Mouse (Mus musculus) cortical plate, adult 2 months (tissue): ENCODE results near the gene Cep95. TPM values are rescaled to one million over a fixed set of nuclear protein-coding genes. Genes with fewer than 3 reads are reported as not detected.

Experiments
- H3K27ac ChIP-seq: fragments of 200-500 bp; 2 replicates; pipeline ENCODE4 v1.5.1; 2012; ENCODE audit warnings: low read length, control low read depth, inconsistent platforms; ENCODE audit not compliant: insufficient read depth
- H3K4me1 ChIP-seq: fragments of 200-500 bp; 2 replicates; pipeline ENCODE4 v1.6.1; 2011; ENCODE audit warnings: low read length; ENCODE audit not compliant: control insufficient read depth, insufficient read depth
- H3K4me3 ChIP-seq: fragments of 200-500 bp; 2 replicates; pipeline ENCODE4 v1.5.1; 2011; ENCODE audit warnings: mild to moderate bottlenecking, low read length, control low read depth; ENCODE audit not compliant: insufficient read depth
- CTCF ChIP-seq: fragments of 200-500 bp; IDR thresholded peaks from 2 replicates; pipeline ENCODE4 v1.5.1; 2011; ENCODE audit warnings: mild to moderate bottlenecking, control low read depth, low read length; ENCODE audit not compliant: insufficient read depth; ENCODE audit errors: extremely low read depth
- POLR2A ChIP-seq: fragments of 200-500 bp; IDR thresholded peaks from 2 replicates; pipeline ENCODE4 v1.6.1; 2011; ENCODE audit warnings: mild to moderate bottlenecking, low read length, control low read depth; ENCODE audit not compliant: insufficient read depth; ENCODE audit errors: extremely low read depth
- polyA plus RNA-seq: library from polyadenylated mRNA; depleted of rRNA; stranded (reverse); fragments of >200 nt; gene quantifications from 2 replicates; pipeline ENCODE4 v1.2.3, GENCODE M21; 2012; rRNA removed

The Cep95 gene
- polyA plus RNA-seq, 1 experiment: 15.5 TPM

GRCm38 (mm10) chr11:106820252-106820651 is 31.2 kb downstream of the Cep95 start:
- H3K4me3 ChIP-seq: no peak overlapping the region
- H3K27ac ChIP-seq: no peak overlapping the region
- peaks cover 22% of the 10 kb centered on the region for H3K4me1 ChIP-seq
- TF ChIP-seq CTCF (no peak), POLR2A (no peak)

GRCm38 (mm10) chr11:106820972-106821371 is 31.9 kb downstream of the Cep95 start:
- Histone ChIP-seq H3K27ac (no peak overlapping the region), H3K4me3 (no peak overlapping the region), H3K4me1 (peaks cover 18% of the 10 kb centered on the region)
- no peak for TF ChIP-seq CTCF
- no peak for TF ChIP-seq POLR2A

- H3K4me1 ChIP-seq: peaks cover 18% of the 10 kb centered on the region
- TF ChIP-seq POLR2A: no peak
- no peak for TF ChIP-seq CTCF
- no peak overlapping the region for H3K4me3 ChIP-seq
- no peak overlapping the region for H3K27ac ChIP-seq
These were observed 32.3 kb downstream of the Cep95 start for GRCm38 (mm10) chr11:106821397-106821796.

- TF ChIP-seq POLR2A: no peak
- TF ChIP-seq CTCF: no peak
- Histone ChIP-seq H3K4me3 (no peak overlapping the region), H3K4me1 (peaks cover 17% of the 10 kb centered on the region), H3K27ac (peak overlapping the region; percentile 12; the same call in 1 of the 2 replicates)
These were observed 33.4 kb downstream of the Cep95 start for GRCm38 (mm10) chr11:106822491-106822890.

GRCm38 (mm10) chr11:106822911-106823310 is 33.9 kb downstream of the Cep95 start:
- H3K4me1 ChIP-seq: peaks cover 15% of the 10 kb centered on the region
- H3K4me3 ChIP-seq: no peak overlapping the region
- peak overlapping the region; percentile 12; the same call in 1 of the 2 replicates for H3K27ac ChIP-seq
- TF ChIP-seq CTCF (no peak), POLR2A (no peak)

- TF ChIP-seq CTCF (no peak), POLR2A (no peak)
- peaks cover 14% of the 10 kb centered on the region for H3K4me1 ChIP-seq
- 0 out of 2 replicates have a peak overlapping the region, but pooled peaks have one; percentile 48 for H3K27ac ChIP-seq
- H3K4me3 ChIP-seq: no peak overlapping the region
These were observed 34.7 kb downstream of the Cep95 start for GRCm38 (mm10) chr11:106823741-106824140.

- no peak for TF ChIP-seq POLR2A
- no peak for TF ChIP-seq CTCF
- H3K27ac ChIP-seq: 0 out of 2 replicates have a peak overlapping the region, but pooled peaks have one; percentile 48
These were observed 35.4 kb downstream of the Cep95 start for GRCm38 (mm10) chr11:106824403-106824802.

GRCm38 (mm10) chr11:106828079-106828478 is 39.0 kb downstream of the Cep95 start:
- TF ChIP-seq CTCF: no peak
- Histone ChIP-seq H3K4me3 (no peak overlapping the region), H3K4me1 (peaks cover 3% of the 10 kb centered on the region; the same call in 1 of the 2 replicates), H3K27ac (no peak overlapping the region)

More at GRCm38 (mm10) chr11:106824403-106824802, 35.4 kb downstream of the Cep95 start:
- Histone ChIP-seq H3K4me1 (peaks cover 12% of the 10 kb centered on the region), H3K4me3 (no peak overlapping the region)

GRCm38 (mm10) chr11:106842002-106842401 is 53.0 kb downstream of the Cep95 start:
- TF ChIP-seq POLR2A (no peak), CTCF (no peak)
- H3K4me3 ChIP-seq: no peak overlapping the region
- H3K27ac ChIP-seq: no peak overlapping the region
- H3K4me1 ChIP-seq: no peaks in the 10 kb centered on the region; the same call in 1 of the 2 replicates

GRCm38 (mm10) chr11:106851438-106851837 is 62.4 kb downstream of the Cep95 start:
- H3K4me3 ChIP-seq: no peak overlapping the region
- TF ChIP-seq POLR2A (no peak), CTCF (no peak)
- H3K27ac ChIP-seq: no peak overlapping the region
- H3K4me1 ChIP-seq: no peaks in the 10 kb centered on the region

Other genes starting within 250 kb of the Cep95 start
- gene Tex2, start 175.8 kb upstream of the Cep95 start, polyA plus RNA-seq: 57.3 and 58.2 TPM in 2 replicates
- gene Pecam1, start 38.6 kb upstream of the Cep95 start, polyA plus RNA-seq: 20.4 TPM in 2 replicates
- 0.23 and 0.38 TPM in 2 replicates for gene Milr1, start 38.0 kb upstream of the Cep95 start, polyA plus RNA-seq
- 3.8 and 4.8 TPM in 2 replicates for gene Polg2, start 9.7 kb upstream of the Cep95 start, polyA plus RNA-seq
- 408 and 412 TPM in 2 replicates for gene Ddx5, start 67 bp upstream of the Cep95 start, polyA plus RNA-seq
- gene Smurf2, start 131.5 kb downstream of the Cep95 start, polyA plus RNA-seq: 13.7 and 13.8 TPM in 2 replicates
- gene Kpna2, start 210.3 kb downstream of the Cep95 start, polyA plus RNA-seq: 30.6 and 32.4 TPM in 2 replicates
- gene 1810010H24Rik, start 236.4 kb downstream of the Cep95 start, polyA plus RNA-seq: 3.8 and 4.3 TPM in 2 replicates